Mouse (Mus musculus): ENCODE measurements around the gene Agbl1. TPM values are rescaled to one million over a fixed set of nuclear protein-coding genes. Genes with fewer than 3 reads are reported as not detected.

The Agbl1 gene
- polyA plus RNA-seq, 1 experiment from 2014 or later, result 0.11 TPM

- H3K9me3 ChIP-seq, result no peaks in the 10 kb centered on the region
- H3K4me1 ChIP-seq (replicated peaks), result no peaks in the 10 kb centered on the region
- no peak for ATAC-seq
- H3K27ac ChIP-seq, result no peak overlapping the region
- H3K36me3 ChIP-seq, result no peaks in the 10 kb centered on the region
- no peak overlapping the region for H3K4me3 ChIP-seq (replicated peaks)
- no peak overlapping the region for H3K9ac ChIP-seq (replicated peaks)
- H3K4me2 ChIP-seq (replicated peaks), result no peak overlapping the region
- H3K27me3 ChIP-seq, result no peaks in the 10 kb centered on the region
- 88% methylated on average over 3 of the region's 3 CpGs for WGBS
Measured at GRCm38 (mm10) chr7:76287531-76287930, 57.8 kb downstream of the Agbl1 start.

- Histone ChIP-seq H3K27ac (no peak overlapping the region), H3K36me3 (no peaks in the 10 kb centered on the region), H3K4me3 (replicated peaks) (no peak overlapping the region), H3K9ac (replicated peaks) (no peak overlapping the region), H3K27me3 (no peaks in the 10 kb centered on the region), H3K4me2 (replicated peaks) (no peak overlapping the region), H3K9me3 (no peaks in the 10 kb centered on the region), H3K4me1 (replicated peaks) (no peaks in the 10 kb centered on the region)
- no peak for ATAC-seq
- WGBS, result 84% methylated on average over 4 of the region's 4 CpGs
Measured at GRCm38 (mm10) chr7:76321866-76322553, 92.3 kb downstream of the Agbl1 start.

GRCm38 (mm10) chr7:76326091-76326490 lies 96.4 kb downstream of the Agbl1 start:
- no peak overlapping the region for H3K27ac ChIP-seq
- no peaks in the 10 kb centered on the region for H3K9me3 ChIP-seq
- no peaks in the 10 kb centered on the region for H3K27me3 ChIP-seq
- no peak overlapping the region for H3K4me2 ChIP-seq (replicated peaks)
- H3K4me3 ChIP-seq (replicated peaks), result no peak overlapping the region
- H3K4me1 ChIP-seq (replicated peaks), result no peaks in the 10 kb centered on the region
- no peaks in the 10 kb centered on the region for H3K36me3 ChIP-seq
- no peak for ATAC-seq
- WGBS, result 72% methylated on average over 2 of the region's 2 CpGs
- H3K9ac ChIP-seq (replicated peaks), result no peak overlapping the region

- Histone ChIP-seq H3K27me3 (no peaks in the 10 kb centered on the region), H3K4me3 (replicated peaks) (no peak overlapping the region), H3K4me2 (replicated peaks) (no peak overlapping the region), H3K9ac (replicated peaks) (no peak overlapping the region), H3K27ac (no peak overlapping the region), H3K36me3 (no peaks in the 10 kb centered on the region), H3K9me3 (no peaks in the 10 kb centered on the region), H3K4me1 (replicated peaks) (no peaks in the 10 kb centered on the region)
- 99% methylated on average over 4 of the region's 4 CpGs for WGBS
- no peak for ATAC-seq
Measured at GRCm38 (mm10) chr7:76339308-76339707, 109.6 kb downstream of the Agbl1 start.

GRCm38 (mm10) chr7:76341601-76342000 lies 111.9 kb downstream of the Agbl1 start:
- ATAC-seq, result no peak
- Histone ChIP-seq H3K4me3 (replicated peaks) (no peak overlapping the region), H3K27me3 (no peaks in the 10 kb centered on the region), H3K9me3 (no peaks in the 10 kb centered on the region), H3K27ac (no peak overlapping the region), H3K9ac (replicated peaks) (no peak overlapping the region), H3K4me2 (replicated peaks) (no peak overlapping the region), H3K4me1 (replicated peaks) (no peaks in the 10 kb centered on the region), H3K36me3 (no peaks in the 10 kb centered on the region)
- WGBS, result 78% methylated on average over 1 of the region's 1 CpGs

GRCm38 (mm10) chr7:76353469-76353868 lies 123.8 kb downstream of the Agbl1 start:
- no peaks in the 10 kb centered on the region for H3K4me1 ChIP-seq (replicated peaks)
- H3K4me2 ChIP-seq (replicated peaks), result no peak overlapping the region
- H3K4me3 ChIP-seq (replicated peaks), result no peak overlapping the region
- H3K9me3 ChIP-seq, result no peaks in the 10 kb centered on the region
- no peaks in the 10 kb centered on the region for H3K27me3 ChIP-seq
- WGBS, result 59% methylated on average over 10 of the region's 10 CpGs
- no peaks in the 10 kb centered on the region for H3K36me3 ChIP-seq
- ATAC-seq, result no peak
- H3K27ac ChIP-seq, result no peak overlapping the region
- H3K9ac ChIP-seq (replicated peaks), result no peak overlapping the region

GRCm38 (mm10) chr7:76354510-76354909 lies 124.8 kb downstream of the Agbl1 start:
- 37% methylated on average over 3 of the region's 3 CpGs for WGBS
- Histone ChIP-seq H3K27me3 (no peaks in the 10 kb centered on the region), H3K9me3 (no peaks in the 10 kb centered on the region), H3K27ac (no peak overlapping the region), H3K4me1 (replicated peaks) (no peaks in the 10 kb centered on the region), H3K9ac (replicated peaks) (no peak overlapping the region), H3K36me3 (no peaks in the 10 kb centered on the region), H3K4me3 (replicated peaks) (no peak overlapping the region), H3K4me2 (replicated peaks) (no peak overlapping the region)
- no peak for ATAC-seq

GRCm38 (mm10) chr7:76371269-76371668 lies 141.6 kb downstream of the Agbl1 start:
- no peak overlapping the region for H3K4me3 ChIP-seq (replicated peaks)
- H3K9ac ChIP-seq (replicated peaks), result no peak overlapping the region
- no peaks in the 10 kb centered on the region for H3K4me1 ChIP-seq (replicated peaks)
- H3K27me3 ChIP-seq, result no peaks in the 10 kb centered on the region
- no peaks in the 10 kb centered on the region for H3K36me3 ChIP-seq
- H3K27ac ChIP-seq, result no peak overlapping the region
- 55% methylated on average over 4 of the region's 4 CpGs for WGBS
- no peak overlapping the region for H3K4me2 ChIP-seq (replicated peaks)
- no peaks in the 10 kb centered on the region for H3K9me3 ChIP-seq
- ATAC-seq, result no peak

GRCm38 (mm10) chr7:76379493-76379892 lies 149.8 kb downstream of the Agbl1 start:
- Histone ChIP-seq H3K27ac (no peak overlapping the region), H3K9me3 (no peaks in the 10 kb centered on the region)
- WGBS, result 98% methylated on average over 3 of the region's 3 CpGs

GRCm38 (mm10) chr7:76381986-76382385 lies 152.3 kb downstream of the Agbl1 start:
- Histone ChIP-seq H3K9me3 (no peaks in the 10 kb centered on the region), H3K9ac (replicated peaks) (no peak overlapping the region), H3K36me3 (no peaks in the 10 kb centered on the region), H3K4me1 (replicated peaks) (no peaks in the 10 kb centered on the region), H3K4me3 (replicated peaks) (no peak overlapping the region), H3K27me3 (no peaks in the 10 kb centered on the region), H3K4me2 (replicated peaks) (no peak overlapping the region), H3K27ac (no peak overlapping the region)
- 87% methylated on average over 2 of the region's 2 CpGs for WGBS
- no peak for ATAC-seq

More at GRCm38 (mm10) chr7:76379493-76379892, 149.8 kb downstream of the Agbl1 start:
- no peak overlapping the region for H3K4me3 ChIP-seq (replicated peaks)
- no peak overlapping the region for H3K9ac ChIP-seq (replicated peaks)
- H3K36me3 ChIP-seq, result no peaks in the 10 kb centered on the region
- no peaks in the 10 kb centered on the region for H3K4me1 ChIP-seq (replicated peaks)
- H3K27me3 ChIP-seq, result no peaks in the 10 kb centered on the region
- no peak overlapping the region for H3K4me2 ChIP-seq (replicated peaks)
- no peak for ATAC-seq

GRCm38 (mm10) chr7:76389240-76389639 lies 159.6 kb downstream of the Agbl1 start:
- peaks cover 17% of the 10 kb centered on the region for H3K4me1 ChIP-seq (replicated peaks)
- no peak for ATAC-seq
- H3K27ac ChIP-seq, result no peak overlapping the region
- 78% methylated on average over 5 of the region's 5 CpGs for WGBS
- H3K4me2 ChIP-seq (replicated peaks), result no peak overlapping the region
- H3K9me3 ChIP-seq, result no peaks in the 10 kb centered on the region
- H3K9ac ChIP-seq (replicated peaks), result no peak overlapping the region
- no peaks in the 10 kb centered on the region for H3K36me3 ChIP-seq
- H3K27me3 ChIP-seq, result no peaks in the 10 kb centered on the region
- no peak overlapping the region for H3K4me3 ChIP-seq (replicated peaks)

GRCm38 (mm10) chr7:76392296-76392940 lies 162.7 kb downstream of the Agbl1 start:
- WGBS, result 18% methylated on average over 15 of the region's 15 CpGs
- Histone ChIP-seq H3K4me3 (replicated peaks) (peak overlapping the region; percentile 37), H3K4me1 (replicated peaks) (peaks cover 17% of the 10 kb centered on the region), H3K27ac (0 out of 2 replicates have a peak overlapping the region, but pooled peaks have one; percentile 51), H3K9ac (replicated peaks) (peak overlapping the region; percentile 32; the same call in 1 of the 2 replicates), H3K4me2 (replicated peaks) (peak overlapping the region; percentile 52), H3K9me3 (no peaks in the 10 kb centered on the region), H3K36me3 (no peaks in the 10 kb centered on the region), H3K27me3 (no peaks in the 10 kb centered on the region)
- ATAC-seq, result peak; percentile 83
